Mouse (Mus musculus) myocyte (in vitro differentiated cells): Measurements from ENCODE around the gene Hist2h2bb. TPM values are rescaled to one million over a fixed set of nuclear protein-coding genes. Genes with fewer than 3 reads are reported as not detected.
"Not testable (repeated sequence)": the region's sequence is repeated elsewhere in the genome, so short reads cannot be mapped to it uniquely, and the experiment has no call there.

Experiments
- H3K27me3 ChIP-seq: one replicate; pipeline ENCODE4 v1.6.1; 2011; ENCODE audit not compliant: control insufficient read depth, insufficient read depth, insufficient read length
- H3K36me3 ChIP-seq: one replicate; pipeline ENCODE4 v1.6.1; 2011; ENCODE audit not compliant: control insufficient read depth, insufficient read depth
- H3K4me2 ChIP-seq: one replicate; pipeline ENCODE4 v1.6.1; 2011; ENCODE audit warnings: low read depth, control low read depth
- H3K4me3 ChIP-seq: one replicate; pipeline ENCODE4 v1.5.1; 2011; ENCODE audit warnings: mild to moderate bottlenecking, control low read depth, moderate library complexity
- H3K79me2 ChIP-seq: one replicate; pipeline ENCODE4 v1.6.1; 2011; ENCODE audit not compliant: control insufficient read depth, insufficient read depth
- H3ac ChIP-seq: one replicate; pipeline ENCODE4 v1.6.1; 2011; ENCODE audit not compliant: control insufficient read depth, insufficient read length
- CEBPB ChIP-seq: IDR thresholded peaks from 2 replicates; pipeline ENCODE4 v1.6.1; 2011; ENCODE audit warnings: mild to moderate bottlenecking, moderate library complexity; ENCODE audit not compliant: poor library complexity, insufficient read depth, severe bottlenecking
- E2F4 ChIP-seq: IDR thresholded peaks from one replicate; pipeline ENCODE4 v1.6.1; 2011; ENCODE audit warnings: mild to moderate bottlenecking, control low read depth, moderate library complexity; ENCODE audit not compliant: insufficient read depth
- MYOD1 ChIP-seq, 3 experiments: IDR thresholded peaks; one replicate each; pipeline ENCODE4 v1.6.1; 2011; ENCODE audit warnings: control low read depth in 2 of 3, low read depth in 2 of 3, mild to moderate bottlenecking in 2 of 3, moderate library complexity in 1 of 3; ENCODE audit not compliant: insufficient read length in 2 of 3, control insufficient read depth in 1 of 3
- MYOG ChIP-seq, 3 experiments: IDR thresholded peaks; one replicate each; pipeline ENCODE4 v1.6.1; 2011; ENCODE audit warnings: control low read depth in 2 of 3, low read depth in 2 of 3, mild to moderate bottlenecking in 2 of 3; ENCODE audit not compliant: insufficient read length in 2 of 3, control insufficient read depth in 1 of 3, insufficient read depth in 1 of 3
- POLR2A ChIP-seq: IDR thresholded peaks from one replicate; pipeline ENCODE4 v1.6.1; 2011; ENCODE audit warnings: low read depth, mild to moderate bottlenecking, control low read depth, moderate library complexity; ENCODE audit not compliant: insufficient read length
- POLR2AphosphoS2 ChIP-seq: IDR thresholded peaks from one replicate; pipeline ENCODE4 v1.6.1; 2011; ENCODE audit warnings: low read depth, control low read depth; ENCODE audit not compliant: insufficient read length
- REST ChIP-seq: IDR thresholded peaks from one replicate; pipeline ENCODE4 v1.6.1; 2011; ENCODE audit warnings: mild to moderate bottlenecking, control low read depth, moderate library complexity; ENCODE audit not compliant: insufficient read depth, insufficient read length
- SRF ChIP-seq: IDR thresholded peaks from one replicate; pipeline ENCODE4 v1.6.1; 2011; ENCODE audit warnings: low read depth; ENCODE audit not compliant: control insufficient read depth, insufficient read length
- TCF12 ChIP-seq: IDR thresholded peaks from one replicate; pipeline ENCODE4 v1.6.1; 2011; ENCODE audit warnings: mild to moderate bottlenecking, control low read depth; ENCODE audit not compliant: poor library complexity, insufficient read depth, severe bottlenecking
- TCF3 ChIP-seq: IDR thresholded peaks from one replicate; pipeline ENCODE4 v1.6.1; 2011; ENCODE audit warnings: low read depth, control low read depth; ENCODE audit not compliant: insufficient read length
- polyA plus RNA-seq: library from polyadenylated mRNA; unstranded; fragments of >200 nt; fragmentation: generic; extraction: Trizol; gene quantifications from one replicate; pipeline ENCODE4 v1.2.1, GENCODE M21; 2012; ENCODE audit warnings: missing spikeins

The Hist2h2bb gene
- 3.7 TPM for polyA plus RNA-seq

DNA sequence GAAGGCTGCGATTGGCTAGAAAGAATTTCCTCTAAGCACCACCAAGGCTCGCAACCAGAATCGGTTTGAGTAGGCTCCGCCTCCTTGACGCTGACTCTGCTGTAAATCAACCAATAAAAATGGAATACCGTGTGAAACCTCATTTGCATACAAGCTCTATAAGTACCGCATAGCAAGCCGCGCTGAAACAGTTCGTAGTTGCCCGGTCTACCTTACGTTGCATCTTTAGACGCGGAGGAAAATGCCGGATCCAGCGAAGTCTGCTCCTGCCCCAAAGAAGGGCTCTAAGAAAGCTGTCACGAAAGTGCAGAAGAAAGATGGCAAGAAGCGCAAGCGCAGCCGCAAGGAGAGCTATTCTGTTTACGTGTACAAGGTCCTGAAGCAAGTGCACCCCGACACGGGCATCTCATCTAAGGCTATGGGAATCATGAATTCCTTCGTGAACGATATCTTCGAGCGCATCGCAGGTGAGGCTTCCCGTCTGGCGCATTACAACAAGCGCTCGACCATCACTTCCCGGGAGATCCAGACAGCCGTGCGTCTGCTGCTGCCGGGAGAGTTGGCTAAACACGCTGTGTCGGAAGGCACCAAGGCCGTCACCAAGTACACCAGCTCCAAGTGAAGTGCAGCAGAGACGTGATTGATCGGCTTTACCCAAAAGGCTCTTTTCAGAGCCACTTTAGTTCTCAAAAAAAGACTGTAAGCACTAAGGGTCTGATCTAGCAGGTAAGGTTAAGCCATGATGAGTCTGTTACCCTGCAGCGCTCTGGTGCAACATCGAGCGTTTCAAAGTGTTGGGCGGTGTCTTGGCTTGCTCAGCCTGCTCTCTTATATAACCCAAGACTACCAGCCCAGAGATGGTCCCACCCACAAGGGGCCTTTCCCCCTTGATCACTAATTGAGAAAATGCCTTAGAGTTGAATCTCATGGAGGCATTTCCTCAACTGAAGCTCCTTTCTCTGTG, at the start of gene Hist2h2bb:
TSS of gene Hist2h2bb (plus strand) at position 242 of the 964 bp plus-strand sequence.
- no peak for TF ChIP-seq E2F4
- no peak for TF ChIP-seq SRF
- 0 out of 2 replicates have a peak, but pooled peaks have one; percentile 2 for TF ChIP-seq CEBPB
- TF ChIP-seq POLR2AphosphoS2 = peak; percentile 99
- TF ChIP-seq TCF12 = no peak
- peak; percentile 89 for TF ChIP-seq POLR2A

DNA sequence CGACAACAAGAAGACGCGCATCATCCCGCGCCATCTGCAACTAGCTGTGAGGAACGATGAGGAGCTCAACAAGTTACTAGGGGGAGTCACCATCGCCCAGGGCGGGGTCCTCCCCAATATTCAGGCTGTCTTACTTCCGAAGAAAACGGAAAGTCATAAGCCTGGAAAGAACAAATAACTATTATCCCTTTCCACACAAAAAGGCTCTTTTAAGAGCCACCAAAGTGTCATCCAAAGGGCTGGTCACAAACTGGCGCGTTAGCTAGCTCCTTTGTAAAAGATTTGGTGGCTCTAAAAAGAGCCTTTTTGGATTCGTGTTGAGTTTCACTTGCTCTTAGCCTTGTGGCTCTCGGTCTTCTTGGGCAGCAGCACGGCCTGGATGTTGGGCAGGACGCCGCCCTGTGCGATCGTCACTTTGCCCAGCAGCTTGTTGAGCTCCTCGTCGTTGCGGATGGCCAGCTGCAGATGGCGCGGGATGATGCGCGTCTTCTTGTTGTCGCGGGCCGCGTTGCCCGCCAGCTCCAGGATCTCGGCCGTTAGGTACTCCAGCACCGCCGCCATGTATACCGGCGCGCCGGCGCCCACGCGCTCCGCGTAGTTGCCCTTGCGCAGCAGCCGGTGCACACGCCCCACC, 49.3 kb upstream of the Hist2h2bb start:
- H3K4me2 ChIP-seq = peak overlapping the region; percentile 96
- not testable (repeated sequence) for H3K36me3 ChIP-seq, H3K27me3 ChIP-seq, H3K79me2 ChIP-seq
- peak; percentile 83 for TF ChIP-seq POLR2A
- peak; percentile 91 for TF ChIP-seq POLR2AphosphoS2
- peak overlapping the region; percentile 59 for H3ac ChIP-seq
- peak overlapping the region; percentile 47 for H3K4me3 ChIP-seq

More for the DNA sequence above, at the start of gene Hist2h2bb:
- Histone ChIP-seq H3K36me3 (no peaks in the 10 kb centered on the region), H3K27me3 (no peaks in the 10 kb centered on the region), H3K79me2 (no peaks in the 10 kb centered on the region), H3K4me3 (peak within 1 kb of the TSS; percentile 46), H3ac (peak within 1 kb of the TSS; percentile 46), H3K4me2 (peak within 1 kb of the TSS; percentile 82)

DNA sequence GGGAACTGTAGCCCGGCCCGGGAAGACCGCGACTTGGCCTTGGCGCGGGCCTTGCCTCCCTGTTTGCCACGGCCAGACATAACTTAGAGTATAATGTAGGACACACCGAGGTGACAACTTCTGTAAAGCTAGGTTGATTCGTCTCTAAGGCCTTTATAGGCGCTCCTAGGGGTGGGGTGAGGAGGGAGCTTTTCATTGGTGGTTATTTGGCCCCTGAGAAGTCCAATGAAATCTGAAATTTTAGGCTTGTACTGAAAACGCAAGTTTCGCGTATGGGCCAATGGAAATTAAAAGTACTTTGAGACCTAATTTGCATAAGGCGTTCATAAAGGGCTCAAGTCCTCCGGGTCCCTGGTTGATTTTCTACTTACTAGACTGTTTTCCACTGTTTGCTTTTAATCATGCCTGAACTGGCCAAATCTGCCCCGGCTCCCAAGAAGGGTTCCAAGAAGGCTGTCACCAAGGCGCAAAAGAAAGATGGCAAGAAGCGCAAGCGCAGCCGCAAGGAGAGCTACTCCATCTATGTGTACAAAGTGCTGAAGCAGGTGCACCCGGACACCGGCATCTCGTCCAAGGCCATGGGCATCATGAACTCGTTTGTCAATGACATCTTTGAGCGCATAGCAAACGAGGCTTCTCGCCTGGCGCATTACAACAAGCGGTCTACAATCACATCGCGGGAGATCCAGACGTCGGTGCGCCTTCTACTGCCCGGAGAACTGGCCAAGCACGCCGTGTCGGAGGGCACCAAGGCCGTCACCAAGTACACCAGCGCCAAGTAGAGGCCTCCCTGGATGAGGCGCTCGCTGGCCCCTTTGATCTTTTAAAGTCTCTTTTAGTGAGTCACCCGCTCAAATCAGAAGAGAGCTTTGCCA, 48.5 kb upstream of the Hist2h2bb start, which contains the start of the genes Hist2h2ac and Hist2h2be:
TSS of gene Hist2h2ac (minus strand) at position 116 of the 875 bp plus-strand sequence.
TSS of gene Hist2h2be (plus strand) at position 355 of the 875 bp plus-strand sequence.
- peak within 1 kb of the TSS; percentile 47 for H3K4me3 ChIP-seq
- H3ac ChIP-seq = peak within 1 kb of the TSS; percentile 59
- H3K4me2 ChIP-seq = peak within 1 kb of the TSS; percentile 96
- no peak for TF ChIP-seq SRF
- TF ChIP-seq POLR2A = peak; percentile 69
- TF ChIP-seq MYOD1 (IDR thresholded peaks at IDR 0.05; ENCODE audit: control insufficient read depth in 1 of 3, insufficient read length in 2 of 3, low read depth in 2 of 3) = peak in 1 of 3 experiments; percentile 49
- no peak for TF ChIP-seq REST
- no peak for TF ChIP-seq E2F4
- no peak for TF ChIP-seq TCF3
- TF ChIP-seq POLR2AphosphoS2 = peak; percentile 73
- H3K27me3 ChIP-seq = no peaks in the 10 kb centered on the region
- no peaks in the 10 kb centered on the region for H3K36me3 ChIP-seq
- H3K79me2 ChIP-seq = no peaks in the 10 kb centered on the region

DNA sequence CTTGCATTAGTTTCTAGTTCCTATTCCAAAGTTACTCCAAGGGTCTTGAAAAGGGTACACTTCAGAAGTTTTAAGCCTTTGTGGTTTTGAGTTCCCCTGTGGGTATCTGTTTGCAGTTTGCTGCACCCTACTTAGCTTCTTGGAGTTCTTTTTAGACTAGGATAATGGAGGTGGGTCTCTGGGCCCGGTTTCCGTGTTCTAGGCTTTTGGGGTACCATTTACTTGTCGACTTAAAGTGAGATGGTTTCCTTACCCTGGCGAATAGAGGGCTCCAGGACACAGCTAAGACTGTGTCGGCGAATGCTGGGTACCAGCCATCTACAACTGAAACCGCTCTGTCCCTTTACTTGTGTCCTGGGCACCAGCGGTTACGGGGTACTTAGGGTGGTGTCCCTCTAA, 47.9 kb upstream of the Hist2h2bb start:
- Histone ChIP-seq H3K79me2 (no peaks in the 10 kb centered on the region), H3K4me3 (peak overlapping the region; percentile 47), H3K36me3 (no peaks in the 10 kb centered on the region), H3ac (no peak overlapping the region), H3K4me2 (peak overlapping the region; percentile 93), H3K27me3 (no peaks in the 10 kb centered on the region)
- TF ChIP-seq POLR2A (no peak), POLR2AphosphoS2 (no peak), TCF12 (no peak), SRF (no peak)

DNA sequence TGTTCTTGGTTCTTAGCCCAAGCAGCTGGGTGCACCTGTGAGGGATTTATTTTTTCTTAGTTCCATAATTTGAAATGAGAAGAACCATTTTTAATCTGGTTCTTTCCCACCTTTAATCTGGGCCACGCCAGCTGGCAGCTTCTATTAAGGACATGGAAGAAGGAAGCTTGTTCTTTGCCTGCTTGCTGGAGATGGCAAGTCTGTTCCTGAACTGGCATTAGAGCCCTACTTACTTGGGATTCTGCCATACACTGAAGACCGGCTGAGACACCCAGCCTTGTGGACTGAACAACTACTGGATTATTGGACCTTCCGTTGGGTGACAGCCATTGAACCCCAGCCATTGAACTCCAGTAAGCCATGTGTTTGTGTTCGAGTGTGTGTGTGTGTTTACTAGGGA, 46.8 kb upstream of the Hist2h2bb start:
- Histone ChIP-seq H3K79me2 (no peaks in the 10 kb centered on the region), H3K27me3 (no peaks in the 10 kb centered on the region), H3K4me2 (peak overlapping the region; percentile 93), H3ac (no peak overlapping the region), H3K36me3 (no peaks in the 10 kb centered on the region), H3K4me3 (peak overlapping the region; percentile 47)
- TF ChIP-seq MYOG (IDR thresholded peaks at IDR 0.05; ENCODE audit: control insufficient read depth in 1 of 3, insufficient read depth in 1 of 3, insufficient read length in 2 of 3, low read depth in 2 of 3) (no peak), REST (no peak), POLR2A (no peak)
